Mouse (Mus musculus): ENCODE measurements at regions not wholly inside any gene's neighbourhood (a gene's known extent, or its start where the extent isn't known, plus 50 kb on each side); places are given as distances from the start of the nearest gene placed in this dataset.

- Histone ChIP-seq H3K4me1 (replicated peaks) (no peaks in the 10 kb centered on the region), H3K36me3 (no peaks in the 10 kb centered on the region), H3K4me3 (no peak overlapping the region), H3K9me3 (0 out of 2 replicates have a peak, but pooled peaks cover 4% of the 10 kb centered on the region), H3K27me3 (ENCODE audit: insufficient read depth, poor library complexity, severe bottlenecking) (no peaks in the 10 kb centered on the region), H3K27ac (no peak overlapping the region)
- 92% methylated on average over 5 of the region's 5 CpGs for WGBS
- no peak for DNase-seq (ENCODE audit: low spot score)
These were observed 60.0 kb upstream of the Ppm1b start for GRCm38 (mm10) chr17:84896572-84896971.

GRCm38 (mm10) chr17:84898407-84898806 lies 58.1 kb upstream of the Ppm1b start:
- no peak overlapping the region for H3K4me3 ChIP-seq
- 0 out of 2 replicates have a peak, but pooled peaks cover 4% of the 10 kb centered on the region for H3K9me3 ChIP-seq
- 93% methylated on average over 4 of the region's 4 CpGs for WGBS
- H3K4me1 ChIP-seq (replicated peaks) = no peaks in the 10 kb centered on the region
- DNase-seq (ENCODE audit: low spot score) = no peak
- H3K27me3 ChIP-seq (ENCODE audit: insufficient read depth, poor library complexity, severe bottlenecking) = no peaks in the 10 kb centered on the region
- no peaks in the 10 kb centered on the region for H3K36me3 ChIP-seq
- no peak overlapping the region for H3K27ac ChIP-seq

GRCm38 (mm10) chr17:84903625-84904337 lies 52.8 kb upstream of the Ppm1b start:
- Histone ChIP-seq H3K9me3 (no peaks in the 10 kb centered on the region), H3K4me3 (no peak overlapping the region), H3K4me1 (replicated peaks) (no peaks in the 10 kb centered on the region), H3K27ac (no peak overlapping the region), H3K27me3 (ENCODE audit: insufficient read depth, poor library complexity, severe bottlenecking) (no peaks in the 10 kb centered on the region), H3K36me3 (no peaks in the 10 kb centered on the region)
- 84% methylated on average over 9 of the region's 9 CpGs for WGBS
- no peak for DNase-seq (ENCODE audit: low spot score)
